Mouse (Mus musculus): ENCODE data around the gene Clrn1. TPM values are rescaled to one million over a fixed set of nuclear protein-coding genes. Genes with fewer than 3 reads are reported as not detected.
"Not testable (repeated sequence)": the region's sequence is repeated elsewhere in the genome, so short reads cannot be mapped to it uniquely, and the experiment has no call there.

Clrn1 gene
- polyA plus RNA-seq, 1 experiment from 2014 or later = 0.28 TPM

DNA sequence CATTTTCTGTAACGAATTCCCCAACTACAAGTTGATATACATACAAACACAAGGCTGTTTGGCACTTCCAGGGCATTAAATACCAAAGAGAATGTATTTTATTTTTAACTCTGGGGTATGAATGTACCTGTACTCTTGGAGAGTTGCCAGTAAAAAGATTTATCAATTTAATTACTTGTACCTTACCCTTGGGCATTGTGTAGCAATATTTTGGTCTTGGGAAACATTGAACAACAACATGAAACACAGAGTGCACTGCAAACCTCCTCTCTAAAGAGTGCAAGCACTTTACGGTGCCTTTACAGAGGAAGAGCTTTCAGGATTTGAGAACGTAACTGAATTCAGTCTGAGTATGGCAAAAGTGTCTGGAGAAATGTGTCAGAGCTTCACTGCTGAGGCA, 9.4 kb upstream of the Clrn1 start:
- no peak overlapping the region for H3K4me3 ChIP-seq (ENCODE audit: low read depth, low read length)
- no peak overlapping the region for H3K4me2 ChIP-seq (ENCODE audit: low read depth, severe bottlenecking)
- H3K9ac ChIP-seq (ENCODE audit: low read length) = no peak overlapping the region
- H3K9me3 ChIP-seq (ENCODE audit: control insufficient read depth, low read length) = no peaks in the 10 kb centered on the region
- no peaks in the 10 kb centered on the region for H3K36me3 ChIP-seq (ENCODE audit: control insufficient read depth, insufficient read depth, low read length)
- no peak overlapping the region for H3K27ac ChIP-seq (replicated peaks; ENCODE audit: low read depth, low read length)
- DNase-seq (ENCODE audit: low spot score) = no peak
- no peaks in the 10 kb centered on the region for H3K27me3 ChIP-seq (ENCODE audit: control insufficient read depth, insufficient read depth, low read length)
- 92% methylated on average over 3 of the region's 3 CpGs for WGBS
- no peaks in the 10 kb centered on the region for H3K4me1 ChIP-seq (ENCODE audit: control insufficient read depth, insufficient read depth, low read length)
- ATAC-seq (ENCODE audit: insufficient number of reproducible peaks, low FRiP score, low TSS enrichment, low read depth) = no peak

DNA sequence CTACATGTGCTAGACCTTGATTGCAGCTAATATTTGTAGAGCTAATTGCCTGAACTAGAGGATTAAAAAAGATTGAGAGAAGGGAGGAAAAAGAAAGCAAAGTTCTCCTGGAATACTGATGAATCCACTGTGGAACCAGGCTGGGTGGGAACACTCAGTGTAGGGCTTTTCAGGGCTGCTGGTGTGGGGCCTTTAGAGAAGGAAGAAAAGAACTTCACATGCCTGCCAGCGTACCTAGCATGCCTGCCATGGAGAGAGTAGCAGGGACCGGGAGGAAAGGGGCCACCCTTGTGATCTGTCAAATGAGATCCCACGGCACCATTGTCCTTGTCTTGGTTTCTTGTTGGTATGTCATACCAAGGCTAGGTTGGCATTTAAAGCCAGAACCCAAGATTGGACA, 4.5 kb upstream of the Clrn1 start:
- H3K9me3 ChIP-seq (ENCODE audit: control insufficient read depth, low read length) = no peaks in the 10 kb centered on the region
- H3K27me3 ChIP-seq (ENCODE audit: control insufficient read depth, insufficient read depth, low read length) = no peaks in the 10 kb centered on the region
- no peak overlapping the region for H3K27ac ChIP-seq (replicated peaks; ENCODE audit: low read depth, low read length)
- H3K4me1 ChIP-seq (ENCODE audit: control insufficient read depth, insufficient read depth, low read length) = no peaks in the 10 kb centered on the region
- ATAC-seq (ENCODE audit: insufficient number of reproducible peaks, low FRiP score, low TSS enrichment, low read depth) (no peak), DNase-seq (ENCODE audit: low spot score) (no peak)
- H3K9ac ChIP-seq (ENCODE audit: low read length) = no peak overlapping the region
- no peaks in the 10 kb centered on the region for H3K36me3 ChIP-seq (ENCODE audit: control insufficient read depth, insufficient read depth, low read length)
- no peak overlapping the region for H3K4me3 ChIP-seq (ENCODE audit: low read depth, low read length)
- no peak overlapping the region for H3K4me2 ChIP-seq (ENCODE audit: low read depth, severe bottlenecking)
- WGBS = 78% methylated on average over 3 of the region's 3 CpGs

DNA sequence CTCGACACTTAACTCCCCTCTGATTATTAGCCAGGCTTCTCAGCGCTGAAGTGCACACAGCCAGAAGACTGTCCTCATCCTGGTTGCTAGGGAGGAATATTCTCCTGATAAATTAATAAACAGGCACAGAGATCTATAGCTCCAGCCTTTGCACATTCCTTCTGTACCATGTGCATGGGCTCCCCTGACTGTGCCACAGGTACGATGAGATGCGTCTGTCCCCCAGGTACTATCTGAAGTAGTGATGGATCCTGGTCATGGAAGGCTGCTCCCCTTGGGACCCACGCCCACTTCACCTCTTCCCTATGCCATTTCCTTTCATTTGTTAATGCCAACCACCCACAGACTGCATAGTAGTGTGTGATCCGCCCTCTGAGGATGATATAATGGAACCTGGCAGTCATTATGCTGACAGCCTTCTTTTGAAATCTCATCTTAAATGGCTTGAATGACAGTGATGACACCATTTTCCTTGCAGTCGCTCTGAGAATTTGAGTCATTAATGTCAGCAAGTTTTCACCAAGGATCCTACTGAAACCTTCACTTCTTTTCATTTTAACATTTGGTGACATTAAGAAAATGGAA, 3.1 kb upstream of the Clrn1 start:
- Histone ChIP-seq H3K4me3 (ENCODE audit: low read depth, low read length) (no peak overlapping the region), H3K4me2 (ENCODE audit: low read depth, severe bottlenecking) (no peak overlapping the region), H3K9me3 (ENCODE audit: control insufficient read depth, low read length) (no peaks in the 10 kb centered on the region), H3K27ac (replicated peaks; ENCODE audit: low read depth, low read length) (no peak overlapping the region), H3K9ac (ENCODE audit: low read length) (no peak overlapping the region), H3K4me1 (ENCODE audit: control insufficient read depth, insufficient read depth, low read length) (no peaks in the 10 kb centered on the region), H3K27me3 (ENCODE audit: control insufficient read depth, insufficient read depth, low read length) (no peaks in the 10 kb centered on the region), H3K36me3 (ENCODE audit: control insufficient read depth, insufficient read depth, low read length) (no peaks in the 10 kb centered on the region)
- no peak for DNase-seq (ENCODE audit: low spot score)
- 85% methylated on average over 7 of the region's 7 CpGs for WGBS
- no peak for ATAC-seq (ENCODE audit: insufficient number of reproducible peaks, low FRiP score, low TSS enrichment, low read depth)

DNA sequence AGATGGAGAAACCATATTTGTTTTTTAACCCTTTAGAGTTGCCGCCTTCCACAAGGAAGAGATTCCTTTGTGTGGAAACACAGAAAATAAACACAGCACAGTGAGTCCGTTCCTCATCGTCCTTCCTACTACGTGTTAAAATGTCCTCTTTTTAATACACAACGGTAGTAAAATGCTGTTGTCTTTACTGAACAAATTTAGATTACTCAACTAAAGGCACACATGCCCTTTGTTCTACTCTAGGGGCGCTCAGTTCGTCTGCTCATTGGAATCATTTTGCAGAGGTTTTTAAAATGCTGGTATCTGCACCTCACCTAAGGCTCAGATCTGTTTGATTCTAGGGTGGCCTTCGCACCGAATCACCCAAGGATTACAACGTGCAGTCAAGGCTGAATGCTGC, 2.6 kb upstream of the Clrn1 start:
- 92% methylated on average over 10 of the region's 10 CpGs for WGBS
- Histone ChIP-seq H3K4me1 (ENCODE audit: control insufficient read depth, insufficient read depth, low read length) (no peaks in the 10 kb centered on the region), H3K9ac (ENCODE audit: low read length) (no peak overlapping the region), H3K36me3 (ENCODE audit: control insufficient read depth, insufficient read depth, low read length) (no peaks in the 10 kb centered on the region), H3K4me3 (ENCODE audit: low read depth, low read length) (no peak overlapping the region), H3K4me2 (ENCODE audit: low read depth, severe bottlenecking) (no peak overlapping the region), H3K27me3 (ENCODE audit: control insufficient read depth, insufficient read depth, low read length) (no peaks in the 10 kb centered on the region), H3K9me3 (ENCODE audit: control insufficient read depth, low read length) (no peaks in the 10 kb centered on the region), H3K27ac (replicated peaks; ENCODE audit: low read depth, low read length) (no peak overlapping the region)
- ATAC-seq (ENCODE audit: insufficient number of reproducible peaks, low FRiP score, low TSS enrichment, low read depth) (no peak), DNase-seq (ENCODE audit: low spot score) (no peak)

DNA sequence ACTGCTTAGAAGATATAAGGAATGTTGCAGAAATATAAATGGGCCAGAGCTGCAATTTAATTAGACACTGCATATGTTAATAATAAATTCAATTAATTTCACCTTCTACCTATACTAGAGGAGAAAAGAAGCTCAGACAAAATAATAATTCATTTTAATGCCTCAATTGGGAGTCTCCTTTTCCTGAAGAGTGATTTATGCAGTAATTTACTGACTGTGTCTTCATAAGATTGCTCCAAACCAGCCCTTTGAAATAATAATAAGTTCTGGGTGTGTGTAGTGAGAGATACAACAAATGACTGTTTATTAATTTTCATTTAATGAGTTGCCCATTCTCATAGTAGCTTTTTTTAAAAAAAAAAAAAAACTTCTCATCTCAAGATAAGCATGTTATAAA, 1.6 kb downstream of the Clrn1 start:
- DNase-seq (ENCODE audit: low spot score) (no peak), ATAC-seq (ENCODE audit: insufficient number of reproducible peaks, low FRiP score, low TSS enrichment, low read depth) (no peak)
- H3K4me2 ChIP-seq (ENCODE audit: low read depth, severe bottlenecking) = no peak overlapping the region
- H3K36me3 ChIP-seq (ENCODE audit: control insufficient read depth, insufficient read depth, low read length) = no peaks in the 10 kb centered on the region
- no peaks in the 10 kb centered on the region for H3K27me3 ChIP-seq (ENCODE audit: control insufficient read depth, insufficient read depth, low read length)
- H3K4me1 ChIP-seq (ENCODE audit: control insufficient read depth, insufficient read depth, low read length) = no peaks in the 10 kb centered on the region
- H3K9ac ChIP-seq (ENCODE audit: low read length) = no peak overlapping the region
- H3K4me3 ChIP-seq (ENCODE audit: low read depth, low read length) = no peak overlapping the region
- no peak overlapping the region for H3K27ac ChIP-seq (replicated peaks; ENCODE audit: low read depth, low read length)
- no peaks in the 10 kb centered on the region for H3K9me3 ChIP-seq (ENCODE audit: control insufficient read depth, low read length)

DNA sequence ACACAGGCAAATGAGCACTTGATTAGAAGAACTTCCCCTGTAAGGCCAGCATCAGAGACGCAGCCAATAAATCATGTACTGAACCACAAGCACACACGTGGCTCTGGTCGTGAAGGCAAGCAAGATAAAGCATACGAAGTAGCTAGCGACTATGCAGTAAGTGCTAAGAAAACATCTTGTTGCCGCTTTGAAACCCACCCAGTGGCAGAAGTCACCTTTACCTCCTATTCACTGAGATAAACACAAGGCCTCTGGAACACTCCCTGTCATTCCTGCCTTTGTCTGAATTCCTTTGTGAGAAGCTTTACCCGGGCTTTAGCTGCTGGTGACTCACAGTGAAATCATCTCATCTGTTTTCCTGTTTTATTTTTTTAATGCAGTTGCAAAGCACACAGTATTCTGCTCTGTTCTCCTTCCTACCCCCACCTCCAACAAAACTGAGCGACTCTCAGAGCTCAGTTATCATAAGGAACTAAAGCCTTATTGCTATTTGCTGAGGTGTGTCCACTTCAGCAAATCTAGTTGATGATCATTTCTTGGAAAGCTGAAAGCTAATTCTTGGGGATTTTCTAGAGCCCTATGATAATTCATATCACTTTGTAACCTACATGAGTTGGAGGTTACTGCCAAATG, 2.1 kb downstream of the Clrn1 start:
- Histone ChIP-seq H3K36me3 (ENCODE audit: control insufficient read depth, insufficient read depth, low read length) (no peaks in the 10 kb centered on the region), H3K4me3 (ENCODE audit: low read depth, low read length) (no peak overlapping the region), H3K4me1 (ENCODE audit: control insufficient read depth, insufficient read depth, low read length) (no peaks in the 10 kb centered on the region), H3K9ac (ENCODE audit: low read length) (no peak overlapping the region), H3K9me3 (ENCODE audit: control insufficient read depth, low read length) (no peaks in the 10 kb centered on the region), H3K27ac (replicated peaks; ENCODE audit: low read depth, low read length) (no peak overlapping the region), H3K27me3 (ENCODE audit: control insufficient read depth, insufficient read depth, low read length) (no peaks in the 10 kb centered on the region), H3K4me2 (ENCODE audit: low read depth, severe bottlenecking) (no peak overlapping the region)
- WGBS = 30% methylated on average over 8 of the region's 8 CpGs
- no peak for DNase-seq (ENCODE audit: low spot score)
- ATAC-seq (ENCODE audit: insufficient number of reproducible peaks, low FRiP score, low TSS enrichment, low read depth) = no peak

DNA sequence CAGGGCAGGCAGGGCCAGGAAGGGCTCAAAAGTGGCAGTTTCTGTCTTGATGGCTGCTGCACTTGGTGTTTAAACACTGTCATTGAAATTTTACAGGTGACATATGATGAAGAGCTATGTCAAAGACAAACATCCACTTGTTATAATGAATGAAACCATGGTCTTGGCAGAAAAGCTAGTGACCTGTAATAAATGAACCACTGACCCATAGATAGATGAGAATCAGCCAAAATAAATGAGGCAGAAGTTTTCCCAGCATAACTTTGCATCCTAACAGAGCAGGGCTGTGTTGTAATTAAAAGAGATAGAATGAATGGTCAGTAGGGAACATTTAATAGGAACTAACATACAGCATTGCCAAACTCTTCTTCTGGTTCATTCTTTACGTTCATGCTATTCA, 4.1 kb downstream of the Clrn1 start:
- no peak overlapping the region for H3K9ac ChIP-seq (ENCODE audit: low read length)
- WGBS = 92% methylated on average over 1 of the region's 1 CpGs

DNA sequence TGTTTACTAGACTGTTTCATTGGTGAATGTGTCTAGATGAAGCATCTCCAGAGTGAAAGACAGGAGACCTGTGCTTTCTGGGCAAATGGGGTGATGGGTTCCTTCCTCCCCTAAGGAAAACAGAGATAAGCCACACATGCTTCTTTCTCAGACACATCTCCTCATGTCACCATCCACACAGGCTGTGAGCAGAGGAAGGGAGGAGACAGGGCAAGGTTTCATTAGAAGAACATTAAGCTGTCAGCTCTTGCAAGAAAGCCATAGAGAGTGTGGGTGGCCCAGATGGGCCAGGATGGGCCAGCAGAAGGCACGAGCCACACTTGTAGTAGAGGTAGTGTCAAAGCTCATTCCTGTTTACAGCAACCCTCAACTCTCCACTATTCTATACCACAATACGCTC, 5.0 kb downstream of the Clrn1 start:
- 76% methylated on average over 2 of the region's 2 CpGs for WGBS
- no peak overlapping the region for H3K4me2 ChIP-seq (ENCODE audit: low read depth, severe bottlenecking)
- DNase-seq (ENCODE audit: low spot score) (no peak), ATAC-seq (ENCODE audit: insufficient number of reproducible peaks, low FRiP score, low TSS enrichment, low read depth) (no peak)
- H3K27ac ChIP-seq (replicated peaks; ENCODE audit: low read depth, low read length) = no peak overlapping the region
- no peaks in the 10 kb centered on the region for H3K9me3 ChIP-seq (ENCODE audit: control insufficient read depth, low read length)
- H3K4me3 ChIP-seq (ENCODE audit: low read depth, low read length) = no peak overlapping the region
- H3K27me3 ChIP-seq (ENCODE audit: control insufficient read depth, insufficient read depth, low read length) = no peaks in the 10 kb centered on the region
- H3K36me3 ChIP-seq (ENCODE audit: control insufficient read depth, insufficient read depth, low read length) = no peaks in the 10 kb centered on the region
- no peaks in the 10 kb centered on the region for H3K4me1 ChIP-seq (ENCODE audit: control insufficient read depth, insufficient read depth, low read length)
- H3K9ac ChIP-seq (ENCODE audit: low read length) = no peak overlapping the region

More for the DNA sequence above, 4.1 kb downstream of the Clrn1 start:
- no peaks in the 10 kb centered on the region for H3K27me3 ChIP-seq (ENCODE audit: control insufficient read depth, insufficient read depth, low read length)
- no peaks in the 10 kb centered on the region for H3K4me1 ChIP-seq (ENCODE audit: control insufficient read depth, insufficient read depth, low read length)
- no peak for ATAC-seq (ENCODE audit: insufficient number of reproducible peaks, low FRiP score, low TSS enrichment, low read depth)
- no peak overlapping the region for H3K4me2 ChIP-seq (ENCODE audit: low read depth, severe bottlenecking)
- no peak overlapping the region for H3K27ac ChIP-seq (replicated peaks; ENCODE audit: low read depth, low read length)
- no peak overlapping the region for H3K4me3 ChIP-seq (ENCODE audit: low read depth, low read length)
- no peak for DNase-seq (ENCODE audit: low spot score)
- H3K9me3 ChIP-seq (ENCODE audit: control insufficient read depth, low read length) = no peaks in the 10 kb centered on the region
- H3K36me3 ChIP-seq (ENCODE audit: control insufficient read depth, insufficient read depth, low read length) = no peaks in the 10 kb centered on the region

DNA sequence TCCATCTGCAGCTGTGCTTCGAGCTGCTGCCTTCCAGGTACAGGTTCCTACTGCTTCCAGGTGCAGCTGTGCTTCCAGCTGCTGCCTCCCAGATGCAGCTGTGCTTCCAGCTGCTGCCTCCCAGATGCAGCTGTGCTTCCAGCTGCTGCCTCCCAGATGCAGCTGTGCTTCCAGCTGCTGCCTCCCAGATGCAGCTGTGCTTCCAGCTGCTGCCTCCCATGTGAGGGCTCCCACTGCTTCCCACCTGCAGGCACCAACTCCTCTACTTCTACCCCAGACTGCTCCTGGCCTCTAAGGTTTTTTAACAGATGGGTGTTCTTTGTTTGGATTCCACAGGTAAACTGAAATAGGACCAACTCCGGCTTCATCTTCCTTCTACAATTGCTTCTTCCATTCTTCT, 13.3 kb downstream of the Clrn1 start:
- H3K9ac ChIP-seq (ENCODE audit: low read length); H3K4me2 ChIP-seq (ENCODE audit: low read depth, severe bottlenecking): not testable (repeated sequence)
- 81% methylated on average over 2 of the region's 2 CpGs for whole genome bisulfite sequencing

More for the DNA sequence above, 13.3 kb downstream of the Clrn1 start:
- not testable (repeated sequence) for H3K27ac ChIP-seq (replicated peaks; ENCODE audit: low read depth, low read length); H3K36me3 ChIP-seq (ENCODE audit: control insufficient read depth, insufficient read depth, low read length); H3K9me3 ChIP-seq (ENCODE audit: control insufficient read depth, low read length); ATAC-seq (ENCODE audit: insufficient number of reproducible peaks, low FRiP score, low TSS enrichment, low read depth); H3K27me3 ChIP-seq (ENCODE audit: control insufficient read depth, insufficient read depth, low read length); DNase-seq (ENCODE audit: low spot score); H3K4me3 ChIP-seq (ENCODE audit: low read depth, low read length); H3K4me1 ChIP-seq (ENCODE audit: control insufficient read depth, insufficient read depth, low read length)
